Mouse (Mus musculus) adrenal gland, postnatal 10 days (tissue): Measurements from ENCODE around the gene Fbxl15. TPM values are rescaled to one million over a fixed set of nuclear protein-coding genes. Genes with fewer than 3 reads are reported as not detected.

ENCODE experiments used
- DNase-seq: peaks from one replicate; pipeline ENCODE4 v3.0.0; 2021; ENCODE audit warnings: mixed read lengths
- total RNA-seq, 2 experiments: library from RNA; stranded (reverse); gene quantifications; 2 replicates each; pipeline ENCODE4 v1.2.3; 2021

The Fbxl15 gene
- total RNA-seq, 2 experiments from 2014 or later: 8.9 to 10.5 TPM

DNA sequence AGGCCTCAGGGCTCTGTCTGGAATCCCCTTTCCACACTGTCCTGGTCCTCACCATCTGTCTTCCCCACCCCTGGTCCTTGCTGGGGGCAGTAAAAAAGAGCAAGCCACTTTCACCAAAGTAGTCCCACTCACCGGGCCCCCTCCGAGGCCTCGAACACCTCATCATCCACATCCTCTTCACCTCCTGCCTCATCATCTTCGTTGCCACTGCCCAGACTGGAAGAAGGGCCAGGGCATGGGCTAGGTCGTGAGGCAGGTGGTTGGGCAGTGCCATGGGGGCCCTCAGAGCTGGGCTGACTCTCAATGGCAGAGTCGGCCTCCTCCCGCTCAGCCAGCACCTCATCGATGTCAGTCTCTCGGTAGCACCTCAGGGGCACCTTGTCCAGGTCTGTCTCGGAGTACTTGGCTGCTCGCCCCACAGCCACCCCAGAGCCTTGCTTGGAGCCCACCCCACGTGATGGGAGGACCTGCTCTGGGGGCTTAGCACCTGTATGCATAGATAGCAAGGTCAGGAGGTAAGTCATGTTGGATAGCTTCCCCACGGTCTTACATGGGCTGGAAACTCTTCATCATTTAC is 4.9 kb upstream of the Fbxl15 start:
- no peak for DNase-seq

DNA sequence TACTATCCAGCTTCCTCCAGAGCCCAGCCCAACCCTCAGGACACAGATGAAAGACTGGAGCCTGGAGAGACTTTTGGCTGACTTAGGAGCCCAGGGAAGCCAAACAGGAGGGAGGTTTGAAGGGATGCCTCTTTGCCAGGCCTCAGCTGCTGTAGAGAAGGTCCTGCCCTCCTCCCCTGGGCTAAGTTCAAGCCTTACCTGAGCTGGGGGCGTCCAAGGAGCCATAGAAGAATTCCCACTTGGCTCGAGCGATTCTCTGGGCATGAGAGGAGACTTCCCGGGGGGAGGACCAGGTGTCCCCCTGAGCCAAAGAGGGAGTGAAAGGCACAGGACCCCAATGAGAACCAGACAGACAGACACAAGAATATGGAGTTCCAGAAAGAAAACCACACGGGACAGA is 4.3 kb upstream of the Fbxl15 start:
- no peak for DNase-seq

DNA sequence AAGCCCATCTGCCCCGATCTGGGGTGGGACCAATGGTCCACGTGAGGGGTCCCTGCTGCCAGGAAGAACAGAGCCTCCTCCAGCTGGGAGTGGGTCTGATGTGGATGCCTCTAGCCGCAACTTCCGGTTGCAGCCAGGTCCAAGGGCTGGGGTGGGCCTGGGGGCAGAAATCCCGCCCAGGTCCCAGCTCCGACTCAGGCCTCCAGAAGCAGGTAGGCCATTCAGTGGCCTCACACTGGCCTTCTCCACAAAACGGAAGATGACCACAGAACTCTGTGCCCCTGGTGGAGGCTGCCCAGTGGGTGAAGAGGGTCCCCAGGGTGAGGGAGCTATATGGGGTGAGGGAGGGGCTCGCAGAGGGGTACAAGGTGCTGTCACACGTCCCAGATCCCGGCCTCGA is 3.6 kb upstream of the Fbxl15 start:
- DNase-seq: no peak

DNA sequence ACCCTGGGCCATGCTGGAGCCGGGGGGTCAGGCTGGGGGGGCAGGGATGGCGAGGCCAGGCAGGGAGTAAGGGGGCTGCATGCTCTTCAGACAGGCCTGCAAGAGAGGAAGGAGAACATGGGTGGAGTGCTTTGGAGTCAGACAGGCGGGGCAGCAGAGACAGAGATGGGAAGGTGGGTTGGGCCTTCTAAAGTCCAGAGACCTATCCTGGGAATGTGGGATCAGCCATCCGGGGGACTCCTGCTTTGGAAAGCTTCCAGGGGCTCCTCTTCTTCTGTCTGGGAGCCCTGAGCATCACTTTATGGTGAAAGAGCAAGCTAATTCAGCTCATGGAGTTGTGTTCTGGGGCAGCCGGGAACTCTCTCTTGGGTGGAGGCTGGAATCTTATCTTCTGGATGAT is 3.1 kb upstream of the Fbxl15 start:
- DNase-seq: no peak

DNA sequence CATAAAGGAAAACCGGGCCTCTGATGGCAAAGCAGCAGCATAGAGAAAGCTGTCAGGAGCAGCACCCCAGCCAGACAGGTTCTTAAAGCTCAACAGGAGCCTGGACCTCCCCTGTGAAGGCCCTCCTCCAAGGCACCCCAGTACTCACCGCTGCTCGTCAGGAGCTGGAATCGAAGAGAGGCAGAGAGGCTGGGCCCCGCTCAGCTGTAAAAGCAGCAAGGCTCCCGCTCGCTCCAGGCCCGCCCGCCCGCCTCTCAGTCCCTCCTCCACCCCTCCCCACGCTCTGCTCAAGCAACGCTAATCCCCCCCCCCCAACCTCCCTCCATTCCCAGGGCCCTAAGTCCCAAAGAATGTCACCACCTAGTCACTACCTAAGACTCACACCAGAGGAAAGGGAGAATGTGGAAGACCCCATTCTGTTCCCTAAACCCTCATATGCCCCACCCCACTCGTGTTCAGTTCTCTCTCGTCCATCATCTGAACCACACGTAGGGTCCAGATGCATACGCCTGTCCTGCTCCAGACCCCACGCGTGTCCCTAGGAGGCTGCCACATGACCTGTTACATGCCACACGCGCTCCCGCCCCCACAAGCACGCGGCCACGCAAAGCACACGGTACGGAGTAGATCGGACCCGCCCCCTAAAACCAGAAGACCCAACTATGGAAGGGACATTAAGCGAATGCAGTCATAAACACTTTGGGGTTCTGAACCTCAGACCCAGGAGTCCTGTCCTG is 1.8 kb upstream of the Fbxl15 start:
- DNase-seq: no peak

DNA sequence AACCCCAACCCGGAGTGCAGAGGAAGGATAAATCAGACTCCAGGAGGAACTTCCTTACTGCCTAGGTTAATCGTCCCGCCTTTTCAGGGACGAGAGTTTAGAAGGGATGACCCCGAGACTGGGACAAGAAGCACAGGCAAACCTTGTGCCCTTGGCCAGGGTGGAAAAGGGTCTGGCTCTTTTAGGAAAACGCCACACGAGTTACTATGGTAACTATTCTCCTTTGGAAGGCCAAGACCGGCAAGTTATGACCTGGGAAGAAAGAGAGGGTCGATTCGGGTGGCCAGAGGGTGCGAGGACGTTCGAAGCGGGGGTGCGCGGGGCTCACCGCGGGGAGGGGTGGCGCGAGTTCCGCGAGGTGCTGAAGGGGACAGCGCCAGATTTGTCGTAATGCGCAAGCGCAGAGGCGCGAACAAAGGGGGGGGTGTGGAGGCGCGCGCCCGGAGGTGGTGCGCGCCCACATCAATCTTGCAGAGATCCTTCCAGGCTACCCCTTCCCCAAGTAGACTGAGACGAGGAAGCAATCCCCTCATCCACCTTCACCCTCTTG is 1.2 kb upstream of the Fbxl15 start, which contains the start of gene Psd:
TSS of gene Psd (minus strand) at position 401 of the 550 bp plus-strand sequence.
- DNase-seq: peak; percentile 83

DNA sequence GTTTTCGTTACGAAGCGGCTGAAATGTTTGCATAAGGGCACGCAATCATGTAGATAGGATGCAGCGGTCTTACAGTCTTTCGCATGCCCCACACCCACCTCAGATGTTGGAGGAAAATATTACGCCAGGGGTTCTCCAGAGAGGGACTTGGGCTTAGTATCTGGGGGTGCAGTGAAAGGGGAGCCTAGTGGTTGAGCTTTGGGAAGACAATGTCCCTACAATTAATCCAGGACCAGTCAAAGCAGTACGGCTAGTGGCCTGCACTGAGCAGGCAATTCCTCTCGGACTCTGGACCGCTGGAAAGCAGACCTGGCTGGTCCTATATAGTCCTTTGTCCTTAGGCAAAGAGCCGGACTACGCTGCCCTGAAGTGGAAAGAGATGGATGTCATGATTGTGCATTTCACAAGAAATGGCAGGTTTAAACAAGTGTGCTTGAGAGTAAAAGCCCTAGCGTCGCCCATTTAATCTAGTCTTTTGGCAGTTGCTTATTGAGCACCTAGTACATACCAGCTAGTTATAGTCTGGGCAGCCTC is 386 bp upstream of the Fbxl15 start:
- DNase-seq: no peak

DNA sequence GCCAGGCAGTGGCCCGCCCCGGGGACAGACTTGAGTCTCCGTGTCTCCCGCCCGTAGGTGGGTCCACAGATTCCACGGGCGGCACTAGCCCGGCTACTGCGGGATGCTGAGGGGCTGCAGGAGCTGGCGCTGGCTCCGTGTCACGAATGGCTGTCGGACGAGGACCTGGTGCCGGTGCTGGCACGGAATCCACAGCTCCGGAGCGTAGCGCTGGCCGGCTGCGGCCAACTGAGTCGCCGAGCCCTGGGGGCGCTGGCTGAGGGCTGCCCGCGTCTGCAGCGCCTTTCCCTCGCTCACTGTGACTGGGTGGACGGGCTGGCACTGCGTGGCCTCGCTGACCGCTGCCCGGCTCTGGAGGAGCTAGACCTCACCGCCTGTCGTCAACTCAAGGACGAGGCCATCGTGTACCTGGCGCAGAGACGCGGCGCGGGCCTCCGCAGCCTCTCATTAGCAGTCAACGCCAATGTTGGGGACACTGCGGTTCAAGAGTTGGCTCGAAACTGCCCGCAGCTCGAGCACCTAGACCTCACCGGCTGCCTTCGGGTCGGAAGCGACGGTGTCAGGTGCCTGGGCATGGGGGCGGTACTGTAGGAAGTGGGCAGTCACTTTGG is 1.2 kb downstream of the Fbxl15 start:
- DNase-seq: no peak

DNA sequence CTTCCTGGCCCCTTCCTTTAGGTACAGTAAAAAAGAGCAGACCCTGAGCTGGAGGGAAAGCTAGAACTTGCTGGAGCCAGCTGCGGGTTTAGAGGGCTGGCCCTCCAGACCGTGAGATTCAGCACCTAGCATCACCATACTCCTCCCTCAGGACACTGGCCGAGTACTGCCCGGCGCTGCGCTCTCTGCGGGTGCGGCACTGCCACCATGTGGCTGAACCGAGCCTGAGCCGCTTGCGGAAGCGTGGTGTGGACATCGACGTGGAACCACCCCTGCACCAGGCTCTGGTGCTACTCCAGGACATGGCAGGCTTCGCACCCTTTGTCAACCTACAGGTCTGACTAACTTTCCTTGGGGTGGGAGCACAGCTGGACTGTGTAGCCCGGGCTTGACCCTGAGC is 2.0 kb downstream of the Fbxl15 start:
- DNase-seq: peak; percentile 91

DNA sequence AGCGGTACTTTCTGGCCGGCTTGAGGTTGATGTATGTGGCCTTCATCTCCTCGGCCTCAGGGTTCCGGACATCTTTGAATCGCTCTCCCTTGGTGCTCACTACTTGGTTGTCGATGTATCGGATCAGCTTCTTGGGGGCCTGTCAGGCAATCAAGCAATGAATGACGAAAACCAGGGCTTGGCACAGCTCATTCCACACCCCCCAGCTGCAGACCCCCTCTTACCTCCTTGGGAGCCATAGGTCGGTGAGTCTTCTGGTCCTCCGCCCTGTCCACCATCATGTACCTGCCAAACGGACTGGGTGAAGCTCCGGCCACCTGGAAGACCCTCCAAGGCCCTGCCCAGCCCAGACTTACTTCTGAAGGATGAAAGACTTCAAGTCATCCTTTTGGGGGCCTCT is 2.7 kb downstream of the Fbxl15 start:
- DNase-seq: no peak

DNA sequence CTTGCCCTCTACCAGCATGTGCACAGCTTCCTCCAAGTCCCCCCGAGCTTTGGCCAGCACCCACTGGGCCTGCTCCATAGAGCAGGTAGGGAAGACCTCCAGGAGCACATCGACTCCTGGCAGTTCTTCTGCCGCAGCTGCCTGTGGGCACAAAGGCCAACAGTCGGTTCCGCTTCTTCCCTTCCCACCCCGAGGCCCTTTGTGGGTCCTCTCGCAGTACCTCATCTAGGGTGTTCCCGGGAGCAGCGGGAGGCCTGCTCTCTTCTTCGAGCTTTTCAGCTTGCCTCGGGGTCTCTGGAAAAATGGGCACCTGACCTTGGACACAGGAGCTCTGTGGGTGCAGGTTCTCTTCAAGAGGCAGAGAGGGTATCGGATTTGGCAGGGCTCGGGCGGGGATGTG is 3.3 kb downstream of the Fbxl15 start:
- DNase-seq: no peak

DNA sequence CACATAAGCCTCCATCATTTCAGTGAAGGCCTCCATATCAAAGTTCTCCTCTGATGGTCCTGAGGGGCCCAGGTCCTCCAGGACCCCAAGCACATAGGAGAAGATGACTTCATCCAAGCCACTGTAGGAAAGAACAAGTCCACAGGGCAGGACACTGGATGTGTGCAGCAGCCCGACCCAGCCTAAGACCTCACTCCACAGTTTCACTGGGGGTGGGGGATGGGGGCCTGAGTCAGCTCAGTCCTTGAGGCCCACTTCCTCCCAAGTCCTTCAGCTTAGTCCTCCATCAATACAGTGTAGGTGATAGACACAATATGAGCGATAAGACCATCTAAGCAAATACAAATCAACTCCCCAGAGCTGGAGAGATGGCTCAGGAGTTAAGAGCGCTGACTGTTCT is 4.0 kb downstream of the Fbxl15 start:
- DNase-seq: no peak

DNA sequence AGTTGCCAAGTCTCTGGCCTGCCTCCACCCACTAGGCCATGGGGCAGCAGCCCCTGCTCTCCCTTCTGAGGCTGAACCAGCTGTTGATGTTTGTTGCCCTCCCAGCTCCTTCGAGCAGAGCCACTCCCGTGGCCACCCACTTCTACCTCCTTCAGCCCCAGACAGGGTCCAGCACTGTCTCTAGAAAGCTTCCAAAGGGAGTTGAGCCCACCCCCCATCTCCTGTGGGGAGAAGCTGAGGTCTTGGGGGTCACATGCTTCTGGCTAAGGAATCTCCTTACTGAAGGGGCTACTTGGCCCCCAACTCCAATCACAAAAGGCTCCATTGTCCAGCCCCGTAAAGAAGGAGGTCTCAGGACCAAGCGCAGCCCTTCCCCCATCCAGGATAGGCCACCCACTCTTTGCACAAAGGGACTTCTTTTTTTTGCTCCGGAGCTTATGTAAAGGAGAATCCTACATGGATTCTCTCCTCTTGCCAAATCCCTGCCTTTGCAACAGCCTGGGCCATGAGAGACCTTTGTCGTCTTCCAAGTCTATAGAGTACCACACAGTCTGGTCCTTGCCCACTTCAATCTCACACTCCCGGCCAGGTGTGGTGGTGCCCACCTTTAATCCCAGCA is 4.8 kb downstream of the Fbxl15 start:
- no peak for DNase-seq

DNA sequence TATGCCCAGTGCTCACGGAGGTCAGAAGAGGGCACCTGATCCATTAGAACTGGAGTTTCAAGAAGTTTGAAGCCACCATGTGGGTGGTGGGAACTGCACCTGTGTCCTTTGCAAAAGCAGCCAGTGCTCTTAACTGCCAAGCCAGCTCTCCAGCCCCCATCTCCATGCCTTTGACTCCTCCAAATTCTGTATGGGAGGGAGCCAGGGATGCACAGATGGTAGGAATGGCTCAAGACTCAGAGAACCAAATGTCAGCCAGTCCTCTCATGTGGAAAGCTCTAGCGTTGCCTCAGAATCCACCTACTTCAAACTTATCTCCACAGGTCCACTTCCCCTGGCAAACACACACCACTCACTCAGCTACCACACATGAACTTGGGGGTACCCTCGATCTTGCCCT is 5.9 kb downstream of the Fbxl15 start:
- DNase-seq: no peak

DNA sequence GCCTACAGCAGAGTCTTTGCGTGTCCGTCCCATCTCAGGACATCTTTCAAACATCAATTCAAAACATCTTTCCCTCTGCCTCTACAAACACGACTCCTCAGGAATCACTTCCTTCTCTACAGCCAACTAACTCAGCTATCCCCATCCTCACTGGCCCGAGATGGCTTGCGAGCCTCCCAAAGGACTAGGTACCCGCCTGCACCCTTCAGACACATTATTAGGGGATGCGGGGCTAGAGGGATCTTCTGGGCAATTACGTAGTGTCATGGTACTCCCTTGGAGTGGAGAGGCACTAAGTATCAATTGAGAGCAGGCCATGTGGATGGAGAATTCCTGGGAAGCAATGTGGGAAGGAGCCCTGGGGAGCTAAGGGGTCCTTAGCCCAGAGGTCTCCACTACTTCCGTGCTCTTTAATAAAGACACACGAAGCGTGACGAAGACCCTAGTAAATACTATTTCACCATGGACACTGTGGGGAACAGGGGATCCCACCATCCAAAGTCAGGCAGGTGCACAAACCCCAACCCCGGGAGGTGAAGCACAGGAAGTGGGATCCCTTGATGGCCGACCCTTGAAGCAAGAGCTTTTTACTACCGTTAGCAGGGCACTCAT is 9.8 kb downstream of the Fbxl15 start:
- DNase-seq: no peak

DNA sequence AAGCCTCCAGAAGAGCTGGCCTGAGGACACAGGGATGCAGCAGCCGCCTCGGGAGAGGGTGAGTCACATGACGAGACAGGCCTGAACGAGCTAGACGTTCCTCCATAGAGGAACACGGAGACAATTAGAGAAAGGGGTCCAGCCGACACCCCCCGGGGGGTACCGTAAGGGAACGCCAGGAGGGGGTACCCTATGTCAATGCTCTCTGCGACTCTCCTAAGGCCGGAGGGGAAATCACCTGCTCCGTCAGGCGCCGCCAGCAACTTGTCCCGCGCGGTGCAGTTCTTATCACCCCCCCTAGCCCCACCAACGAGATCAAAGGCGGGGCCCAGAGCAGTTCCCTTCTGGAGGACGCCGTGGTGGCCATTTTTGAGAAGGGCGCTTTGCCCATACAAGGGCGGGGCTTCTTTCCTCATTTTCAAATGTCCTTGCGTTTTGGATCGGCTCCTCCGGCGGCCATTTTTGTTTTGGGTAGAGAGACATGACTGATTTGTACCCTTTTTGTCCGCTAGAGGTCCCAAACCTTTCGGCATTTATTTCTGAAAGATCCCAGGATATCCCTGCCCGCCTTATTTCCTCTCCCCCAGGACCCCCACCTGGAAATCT is 10.4 kb downstream of the Fbxl15 start, which contains the start of gene Cuedc2:
TSS of gene Cuedc2 (minus strand) at position 372 of the 606 bp plus-strand sequence.
- peak; percentile 98 for DNase-seq

DNA sequence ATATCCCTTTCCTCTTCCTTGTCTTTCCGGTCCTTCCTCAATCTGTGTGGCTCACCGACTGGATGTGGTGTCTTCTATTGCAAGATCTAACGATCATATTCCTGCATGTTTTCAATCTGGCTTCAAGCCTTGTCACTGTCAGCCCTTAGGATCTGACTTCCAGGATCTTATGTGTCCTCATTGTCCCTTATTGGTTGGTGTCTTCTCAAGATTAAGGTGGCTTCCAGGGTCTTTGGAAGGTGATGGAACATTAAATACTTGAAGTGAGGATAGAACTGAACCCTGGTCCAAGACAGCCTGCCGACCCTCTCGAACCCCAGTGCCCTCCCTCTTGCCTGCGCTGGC is 10.9 kb downstream of the Fbxl15 start:
- DNase-seq: no peak

DNA sequence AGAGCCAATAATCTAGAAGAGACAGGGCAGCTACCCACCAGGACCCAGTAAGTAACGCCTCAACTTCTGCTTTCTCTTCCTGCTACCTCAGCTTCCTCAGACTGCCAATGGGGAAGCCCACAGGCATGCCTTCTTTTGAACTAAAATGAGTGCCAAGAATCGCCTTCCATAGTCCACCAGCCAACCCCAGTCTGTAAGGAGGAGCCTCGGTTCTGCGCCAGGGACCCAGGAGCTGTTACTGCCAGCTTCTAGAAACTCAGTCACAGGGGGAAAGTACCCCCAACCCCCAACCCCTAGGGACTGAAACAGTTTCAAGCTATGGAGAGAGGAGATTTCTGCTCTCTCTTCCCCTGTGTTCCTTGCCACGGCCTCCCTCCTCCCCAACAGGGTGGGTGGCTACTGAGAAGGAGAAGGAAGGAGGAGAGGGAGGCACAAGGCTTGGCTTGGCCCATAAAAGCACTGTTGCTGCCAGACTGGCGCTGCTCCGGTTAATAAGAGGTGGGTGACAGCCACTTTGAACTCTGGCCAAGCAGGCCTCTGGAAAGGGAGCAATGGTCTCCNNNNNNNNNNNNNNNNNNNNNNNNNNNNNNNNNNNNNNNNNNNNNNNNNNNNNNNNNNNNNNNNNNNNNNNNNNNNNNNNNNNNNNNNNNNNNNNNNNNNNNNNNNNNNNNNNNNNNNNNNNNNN is 11.4 kb downstream of the Fbxl15 start:
- DNase-seq: peak; percentile 66

DNA sequence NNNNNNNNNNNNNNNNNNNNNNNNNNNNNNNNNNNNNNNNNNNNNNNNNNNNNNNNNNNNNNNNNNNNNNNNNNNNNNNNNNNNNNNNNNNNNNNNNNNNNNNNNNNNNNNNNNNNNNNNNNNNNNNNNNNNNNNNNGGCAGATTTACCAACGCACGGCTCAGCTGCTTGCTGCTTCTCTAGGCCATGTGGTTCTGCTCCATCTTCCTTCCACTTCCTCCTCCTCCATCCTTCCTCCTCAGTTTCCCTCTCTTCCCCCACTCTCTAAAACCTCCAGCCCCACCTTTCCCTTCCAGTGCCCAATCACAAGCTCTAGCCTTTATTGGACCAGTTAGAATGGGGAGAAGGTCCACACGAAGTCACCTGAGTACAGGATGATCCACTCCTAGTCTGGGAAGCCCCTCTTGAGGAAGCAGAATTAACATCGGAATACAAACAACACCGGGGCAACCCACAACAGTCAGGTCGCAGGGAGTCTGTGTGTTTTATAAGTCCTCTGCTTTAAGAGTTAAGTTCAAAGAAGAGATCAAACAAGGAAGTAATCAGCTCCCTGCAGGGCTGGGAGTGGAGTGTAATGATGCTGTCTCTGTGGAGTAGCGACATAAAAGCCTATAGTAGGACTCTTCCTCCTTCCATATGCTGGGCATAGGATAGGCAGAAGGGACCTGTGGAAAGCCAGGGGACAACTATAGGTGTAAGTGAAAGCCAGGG is 16.9 kb downstream of the Fbxl15 start:
- no peak for DNase-seq

DNA sequence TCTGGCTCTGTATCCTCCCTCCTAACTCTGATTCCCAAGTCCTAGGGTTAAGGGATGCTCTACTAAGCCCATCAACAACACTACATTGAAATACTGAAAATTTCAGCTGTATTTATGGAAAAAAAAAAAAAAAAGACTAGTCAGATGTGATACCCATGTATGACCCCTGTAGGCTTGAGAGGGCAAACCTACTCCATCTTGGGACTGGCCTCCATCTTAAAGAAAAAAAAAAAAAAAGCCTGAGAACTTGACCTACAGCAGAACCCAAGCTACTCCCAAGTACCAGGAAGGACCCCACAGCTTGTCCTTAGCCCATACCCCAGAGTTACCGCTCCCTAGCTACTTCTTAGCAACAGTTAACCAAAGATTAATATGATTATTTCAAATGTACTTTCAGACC is 19.2 kb downstream of the Fbxl15 start:
- DNase-seq: no peak
